26 mouse cellular contexts compared by ENCODE assay signal in the genomic region with DNA sequence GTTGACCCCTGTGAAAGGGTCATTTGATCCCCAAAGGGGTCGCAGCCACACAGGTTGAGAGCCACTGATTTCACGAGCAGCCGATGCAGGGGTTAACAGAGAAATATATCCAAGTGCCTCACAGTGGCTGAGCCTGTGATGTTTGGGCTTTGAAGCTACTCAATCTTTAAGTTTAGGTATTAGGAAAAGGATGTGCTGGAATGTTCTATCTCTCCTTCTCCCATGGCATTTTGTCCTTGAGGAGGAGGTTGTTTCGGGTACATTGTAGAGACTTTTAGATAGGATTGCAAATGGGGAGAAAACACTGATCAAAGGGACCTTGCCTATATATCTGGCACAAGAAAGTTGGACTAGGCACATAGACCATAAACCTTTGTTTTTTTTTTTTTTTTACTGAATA.
"Had no signal": no experiment of that assay in that cellular context is flagged by ENCODE, and none has a peak within 500 bp of the region (broad histone marks: within the 10 kb centered on the region; RNA-seq: fewer than 3 reads in every experiment).

No protein-coding gene starts in this region.

- DNase-seq: cerebellum, adult 9-10 months; cerebellum, adult 9-11 months; cerebellum, postnatal 10 days; cerebellum, postnatal 14 days; cerebellum, postnatal 25 days; cerebellum, postnatal 36 days; embryo, embryonic 11 days; forebrain, postnatal 0 days; gastrocnemius, adult 2 months; gastrocnemius, postnatal 10 days; gastrocnemius, postnatal 14 days; gastrocnemius, postnatal 25 days; gastrocnemius, postnatal 36 days; heart, adult 18-20 months; heart, adult 2 months had no signal

- H3K36me3 ChIP-seq: embryonic facial prominence, embryonic 10.5 days; embryonic facial prominence, embryonic 12.5 days; embryonic facial prominence, embryonic 13.5 days; embryonic facial prominence, embryonic 15.5 days; forebrain, embryonic 10.5 days; forebrain, embryonic 12.5 days; forebrain, embryonic 15.5 days had no signal

- H3K27me3 ChIP-seq: embryonic facial prominence, embryonic 12.5 days; embryonic facial prominence, embryonic 13.5 days; embryonic facial prominence, embryonic 15.5 days; forebrain, embryonic 12.5 days; forebrain, embryonic 13.5 days; forebrain, embryonic 15.5 days had no signal

- H3K4me3 ChIP-seq: embryonic facial prominence, embryonic 10.5 days; embryonic facial prominence, embryonic 12.5 days; embryonic facial prominence, embryonic 13.5 days; embryonic facial prominence, embryonic 15.5 days; erythroblast, embryonic 14.5 days; forebrain, embryonic 10.5 days; forebrain, embryonic 12.5 days; forebrain, embryonic 13.5 days; forebrain, embryonic 15.5 days; gastrocnemius, adult 2 months; heart, adult 2 months had no signal

- H3K4me1 ChIP-seq: forebrain, embryonic 12.5 days; forebrain, embryonic 13.5 days; forebrain, embryonic 15.5 days had no signal

- H3K4me2 ChIP-seq: embryonic facial prominence, embryonic 12.5 days; embryonic facial prominence, embryonic 13.5 days; embryonic facial prominence, embryonic 15.5 days; forebrain, embryonic 12.5 days; forebrain, embryonic 13.5 days; forebrain, embryonic 15.5 days had no signal

- ATAC-seq: forebrain, embryonic 13.5 days; forebrain, embryonic 14.5 days; forebrain, embryonic 15.5 days; forebrain, embryonic 16.5 days; forebrain, postnatal 0 days had no signal

- H3K9ac ChIP-seq: embryonic facial prominence, embryonic 12.5 days; embryonic facial prominence, embryonic 13.5 days; embryonic facial prominence, embryonic 15.5 days; forebrain, embryonic 12.5 days; forebrain, embryonic 13.5 days; forebrain, embryonic 15.5 days; forebrain, postnatal 0 days had no signal

- H3K9me3 ChIP-seq: embryonic facial prominence, embryonic 10.5 days; embryonic facial prominence, embryonic 12.5 days; embryonic facial prominence, embryonic 13.5 days; embryonic facial prominence, embryonic 15.5 days; forebrain, embryonic 10.5 days; forebrain, embryonic 12.5 days; forebrain, embryonic 13.5 days; forebrain, embryonic 15.5 days had no signal

- H3K27ac ChIP-seq: embryonic facial prominence, embryonic 10.5 days; embryonic facial prominence, embryonic 12.5 days; embryonic facial prominence, embryonic 13.5 days; embryonic facial prominence, embryonic 15.5 days; forebrain, embryonic 10.5 days; forebrain, embryonic 12.5 days; forebrain, embryonic 13.5 days; forebrain, embryonic 15.5 days; gastrocnemius, adult 2 months; heart, adult 2 months had no signal
